Mouse (Mus musculus) left cerebral cortex, adult 11 months (tissue): Measurements from ENCODE around the gene Svs3b.
"Not testable (repeated sequence)": the region's sequence is repeated elsewhere in the genome, so short reads cannot be mapped to it uniquely, and the experiment has no call there.

Source experiments
- DNase-seq: peaks from one replicate; pipeline ENCODE4 v3.0.0; 2022; ENCODE audit warnings: low spot score

The Svs3b gene

DNA sequence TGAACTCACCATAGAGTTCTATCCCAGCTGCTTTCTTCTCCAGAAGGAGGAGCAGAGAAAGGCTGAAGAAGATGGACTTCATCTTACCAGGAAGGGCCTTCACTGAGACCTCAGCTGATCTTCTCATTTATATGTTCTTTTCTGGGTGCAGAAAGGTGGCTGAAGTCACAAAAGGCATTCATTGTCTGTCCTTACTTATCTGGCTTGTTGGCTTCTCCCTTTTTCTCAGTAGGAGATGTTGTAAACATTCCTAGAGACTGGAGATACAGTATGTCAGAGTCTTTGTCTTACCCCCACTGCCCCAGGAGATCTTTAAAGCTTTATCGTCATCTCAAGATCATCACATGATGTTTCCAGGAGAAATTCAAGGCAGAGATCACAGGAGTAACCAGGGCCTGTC lies at the start of gene Svs3b:
TSS of gene Svs3b (minus strand) at position 101 of the 400 bp plus-strand sequence.
- not testable (repeated sequence) for DNase-seq

DNA sequence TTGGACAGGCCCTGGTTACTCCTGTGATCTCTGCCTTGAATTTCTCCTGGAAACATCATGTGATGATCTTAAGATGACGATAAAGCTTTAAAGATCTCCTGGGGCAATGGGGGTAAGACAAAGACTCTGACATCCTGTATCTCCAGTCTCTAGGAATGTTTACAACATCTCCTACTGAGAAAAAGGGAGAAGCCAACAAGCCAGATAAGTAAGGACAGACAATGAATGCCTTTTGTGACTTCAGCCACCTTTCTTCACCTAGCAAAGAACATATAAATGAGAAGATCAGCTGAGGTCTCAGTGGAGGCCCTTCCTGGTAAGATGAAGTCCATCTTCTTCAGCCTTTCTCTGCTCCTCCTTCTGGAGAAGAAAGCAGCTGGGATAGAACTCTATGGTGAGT lies 32.5 kb upstream of the Svs3b start, which contains the start of gene Svs3a:
TSS of gene Svs3a (plus strand) at position 301 of the 400 bp plus-strand sequence.
- not testable (repeated sequence) for DNase-seq

DNA sequence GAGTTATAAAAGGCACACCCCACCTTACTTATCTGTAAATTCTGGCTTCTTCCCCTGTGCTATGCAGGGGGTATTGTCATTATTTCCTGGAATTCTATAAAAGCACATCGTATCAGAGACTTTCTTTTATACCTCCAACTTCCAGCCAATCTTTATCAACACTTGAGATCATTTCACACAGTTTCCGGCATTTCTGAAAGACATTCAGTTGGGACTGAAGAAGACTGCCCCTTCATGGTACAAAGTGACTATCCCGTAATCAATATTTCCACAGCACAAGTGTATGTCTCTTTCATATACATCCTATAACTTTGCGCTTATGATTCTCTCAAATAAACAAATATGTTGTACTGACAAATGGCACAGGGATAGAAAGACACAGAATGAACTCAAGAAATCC lies 21.9 kb upstream of the Svs3b start, which contains the start of gene Svs4:
TSS of gene Svs4 (minus strand) at position 101 of the 400 bp plus-strand sequence.
- DNase-seq, result no peak

DNA sequence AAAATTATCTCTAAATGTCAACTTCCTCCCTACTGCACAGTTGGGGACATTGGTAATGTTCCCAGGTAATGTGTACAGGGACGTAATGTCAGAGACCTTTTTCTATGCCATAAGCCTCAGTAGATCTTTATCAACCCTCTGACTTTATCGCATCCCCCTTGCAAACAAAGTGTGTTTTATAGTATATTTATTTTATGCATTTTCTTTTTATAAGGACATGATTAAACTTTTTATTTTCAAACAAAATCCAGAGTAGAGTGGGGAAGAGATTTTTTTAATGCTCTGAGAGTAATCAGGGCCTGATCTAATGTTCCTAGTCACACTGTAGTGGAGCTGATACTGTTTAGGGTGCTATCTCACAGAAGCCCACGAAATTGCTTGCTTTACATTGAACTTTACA lies 18.1 kb downstream of the Svs3b start, which contains the start of gene Svs2:
TSS of gene Svs2 (minus strand) at position 101 of the 400 bp plus-strand sequence.
- DNase-seq, result no peak

DNA sequence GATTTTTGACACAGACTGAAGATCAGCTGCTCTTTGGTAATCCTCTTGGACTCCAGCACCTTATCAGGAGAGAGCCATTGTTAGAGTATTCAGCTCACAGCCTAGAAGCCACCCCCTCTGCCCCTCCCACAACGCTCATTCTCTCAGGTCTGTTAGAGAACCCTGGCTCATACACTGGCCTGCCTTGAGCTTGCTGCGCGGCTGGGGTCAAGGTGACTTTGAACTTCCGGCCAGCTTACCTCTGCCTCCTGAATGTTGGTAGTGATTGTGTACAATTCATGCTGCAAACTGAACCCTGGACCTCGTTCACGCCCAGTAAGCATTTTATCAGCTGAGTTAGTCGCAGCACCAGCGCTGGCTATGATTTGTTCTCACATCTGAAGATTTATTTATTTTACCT lies 23.8 kb downstream of the Svs3b start:
- DNase-seq, result no peak

DNA sequence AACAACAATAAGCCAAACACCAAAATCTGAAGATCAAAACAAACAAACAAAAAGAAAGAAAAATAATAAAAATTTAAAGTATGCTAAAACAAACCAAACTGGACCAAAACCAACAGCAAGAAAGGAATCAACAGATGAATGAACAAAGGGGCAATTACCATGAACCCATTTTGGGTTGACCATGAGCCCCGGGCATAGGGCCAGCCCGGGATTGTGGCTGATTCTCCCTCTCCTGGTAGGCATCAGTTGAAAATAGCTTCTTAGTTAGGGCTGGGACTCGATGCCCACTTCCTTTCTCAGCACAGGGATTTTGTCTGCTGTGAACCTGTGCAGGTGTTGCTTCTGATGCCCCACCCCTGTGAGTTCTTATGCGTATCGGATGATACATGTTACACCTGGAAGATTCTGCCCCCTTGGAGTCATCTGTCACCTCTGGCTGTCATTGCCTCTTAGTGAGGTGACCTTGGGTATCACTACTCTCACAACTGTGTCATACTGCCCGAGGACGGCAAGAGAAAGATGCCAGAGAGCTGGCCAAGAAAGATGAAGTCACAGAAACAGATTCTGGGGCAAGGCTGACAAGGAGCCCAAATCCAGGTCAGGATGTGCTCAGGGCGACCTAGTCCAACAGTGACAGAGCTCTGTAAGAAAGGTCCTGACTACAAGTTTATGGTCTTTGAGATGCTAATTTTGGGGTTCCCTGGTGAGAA lies 27.9 kb downstream of the Svs3b start:
- no peak for DNase-seq

DNA sequence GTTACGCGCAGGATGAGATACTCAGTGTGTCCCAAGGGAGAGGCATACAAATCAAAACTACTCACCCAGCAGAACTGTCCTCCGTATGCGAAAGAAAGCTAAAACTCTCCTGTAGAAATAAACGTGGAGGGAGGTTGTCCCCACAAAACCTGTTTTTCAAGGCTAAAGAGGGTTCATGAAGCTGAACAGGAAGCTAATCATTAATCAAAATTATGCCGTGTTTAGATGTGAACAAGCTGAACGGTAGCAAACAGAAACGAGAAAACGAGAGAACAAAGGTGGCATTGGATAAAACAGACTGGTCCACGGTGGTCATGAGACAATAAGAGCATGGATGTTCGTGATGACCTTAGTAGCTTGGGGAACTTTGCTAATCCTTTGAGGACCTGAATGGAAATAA lies 34.9 kb downstream of the Svs3b start, which contains the start of gene Wfdc15b:
TSS of gene Wfdc15b (minus strand) at position 139 of the 400 bp plus-strand sequence.
- DNase-seq, result no peak

DNA sequence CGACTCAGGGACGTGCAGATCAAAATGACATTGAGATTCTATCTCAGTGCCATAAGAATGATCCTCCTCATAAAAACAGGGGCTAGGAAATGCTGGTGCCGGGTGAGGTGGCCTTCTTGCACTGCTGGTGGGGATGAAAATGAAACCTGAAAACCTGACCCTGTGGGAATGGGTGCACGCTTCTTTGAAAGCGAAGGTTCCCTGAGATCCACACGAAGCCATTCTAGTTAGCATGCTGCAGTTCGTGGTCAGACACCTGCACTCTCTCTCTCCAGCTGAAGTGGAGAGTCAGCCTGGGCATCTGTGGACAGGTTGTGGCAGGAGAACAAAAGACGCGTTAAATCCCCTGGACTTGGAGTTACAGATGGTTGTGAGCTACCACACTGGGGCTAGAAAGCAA lies 37.1 kb downstream of the Svs3b start:
- no peak for DNase-seq

DNA sequence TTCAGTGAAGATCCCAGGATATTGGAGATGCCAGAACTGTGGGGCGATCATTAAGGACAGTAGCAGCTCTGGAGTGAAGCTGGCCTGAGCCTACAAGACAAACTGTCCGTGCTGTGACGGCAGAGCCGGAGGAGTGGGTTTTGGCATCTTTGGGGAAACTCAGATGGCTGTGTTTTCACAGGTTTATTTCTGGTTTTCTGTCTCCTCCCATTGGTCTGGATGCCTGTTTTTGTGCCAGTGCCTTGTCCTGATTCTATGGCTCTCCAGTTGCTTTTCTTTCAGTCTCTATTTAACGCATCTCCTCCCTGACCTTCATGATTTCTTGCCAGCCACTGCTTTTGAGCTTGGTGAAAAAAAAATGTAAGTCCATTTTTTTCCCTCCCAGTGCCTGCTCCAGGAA lies 43.7 kb downstream of the Svs3b start:
- peak; percentile 3 for DNase-seq

DNA sequence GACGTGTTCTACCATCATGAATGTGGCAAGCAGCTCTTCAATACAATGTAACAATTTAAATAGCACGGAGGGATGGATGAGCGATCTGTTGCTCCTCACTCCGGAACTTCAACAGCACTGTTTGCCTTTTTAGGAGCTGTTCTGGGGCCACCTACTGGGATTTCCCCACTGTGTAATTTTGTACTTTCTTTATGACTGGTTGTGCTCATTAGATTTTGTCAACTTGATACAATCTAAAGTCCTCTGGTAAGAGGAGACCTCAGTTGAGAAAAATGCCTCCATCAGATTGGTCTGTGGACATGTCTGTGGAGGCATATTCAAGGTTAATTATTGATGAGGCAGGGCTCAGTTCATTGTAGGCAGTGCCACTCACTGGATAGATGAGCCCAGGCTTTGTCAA lies 45.5 kb downstream of the Svs3b start:
- DNase-seq, result no peak

DNA sequence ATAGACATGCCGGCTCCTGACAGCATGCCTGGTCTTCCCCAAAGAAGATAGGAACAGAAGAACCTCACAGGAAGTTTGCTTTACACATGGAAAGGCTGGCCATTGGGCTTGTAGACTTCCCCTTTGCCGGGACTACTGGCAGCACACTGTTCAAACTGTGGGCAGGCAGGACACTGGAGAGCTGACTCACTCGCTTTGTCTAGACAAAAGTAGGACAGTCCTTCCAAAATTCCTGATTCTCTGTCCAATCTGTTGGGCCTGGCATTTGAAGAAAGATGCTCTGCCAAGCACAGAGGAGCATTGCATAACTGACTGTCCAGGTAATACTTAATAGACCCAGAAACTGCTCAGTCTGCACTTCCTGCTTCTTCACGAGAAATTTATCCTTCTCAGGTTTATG lies 49.8 kb downstream of the Svs3b start:
- no peak for DNase-seq

DNA sequence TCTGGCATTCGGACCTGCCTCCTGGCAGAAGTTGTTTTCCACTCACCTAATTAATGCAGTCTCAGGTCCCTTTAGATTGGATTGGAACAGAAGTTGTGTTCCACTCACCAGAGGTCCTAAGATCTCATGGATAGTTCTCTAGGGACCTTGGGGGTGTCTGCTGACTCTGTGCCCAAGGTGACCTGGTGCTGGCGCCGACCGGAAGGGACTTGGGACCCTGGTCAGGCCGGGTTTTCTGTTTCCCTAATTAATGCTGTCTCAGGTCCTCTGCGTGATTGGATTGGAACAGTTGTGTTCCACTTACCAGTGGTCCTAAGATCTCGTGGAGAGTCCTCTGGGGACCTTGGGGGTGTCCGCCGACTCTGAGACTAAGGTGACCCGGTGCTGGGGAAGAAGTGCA lies 50.4 kb downstream of the Svs3b start:
- DNase-seq, result not testable (repeated sequence)
